Mouse (Mus musculus) erythroblast, embryonic 14.5 days (primary cell): ENCODE data around the gene Gna15.

ENCODE experiments used
- GATA1 ChIP-seq: IDR thresholded peaks from 2 replicates; pipeline ENCODE4 v1.6.1; 2012; ENCODE audit warnings: low read length, inconsistent platforms, mixed read lengths
- TAL1 ChIP-seq: IDR thresholded peaks from 3 replicates; pipeline ENCODE4 v1.6.1; 2012; ENCODE audit warnings: low read length, inconsistent platforms, mixed read lengths

- TF ChIP-seq GATA1 = no peak
- TF ChIP-seq TAL1 = no peak
These were observed 18.9 kb downstream of the Gna15 start for GRCm38 (mm10) chr10:81505016-81505664.
